Mouse (Mus musculus): ENCODE measurements at regions not wholly inside any gene's neighbourhood (a gene's known extent, or its start where the extent isn't known, plus 50 kb on each side); places are given as distances from the start of the nearest gene placed in this dataset.

GRCm38 (mm10) chr12:49830665-49831064, 445.7 kb downstream of the Gm43517 start:
- TF ChIP-seq CTCF (IDR thresholded peaks at IDR 0.05; ENCODE audit: borderline replicate concordance, insufficient read depth, low read length) (no peak), POLR2A (IDR thresholded peaks at IDR 0.05; ENCODE audit: low read depth, low read length) (no peak)
